Mouse (Mus musculus) monocyte, adult 5-6 weeks (primary cell): ENCODE results near the gene Rapgef4. TPM values are rescaled to one million over a fixed set of nuclear protein-coding genes. Genes with fewer than 3 reads are reported as not detected.
"Not testable (repeated sequence)": the region's sequence is repeated elsewhere in the genome, so short reads cannot be mapped to it uniquely, and the experiment has no call there.

ENCODE experiments used
- ATAC-seq: fragments of 153-309, 156-312 bp; replicated peaks from 2 replicates; pipeline ENCODE4 v1.8.0; 2017; ENCODE audit warnings: mild to moderate bottlenecking; ENCODE audit not compliant: low TSS enrichment, insufficient number of reproducible peaks, severe bottlenecking, poor library complexity, low FRiP score
- total RNA-seq: library from RNA; stranded (forward); fragments of 200-1000, 200-491, 200-594 nt; gene quantifications from 3 replicates; pipeline ENCODE4 v1.2.3, GENCODE M21; 2017

The Rapgef4 gene
- total RNA-seq, 1 experiment from 2014 or later: 2.1 TPM

DNA sequence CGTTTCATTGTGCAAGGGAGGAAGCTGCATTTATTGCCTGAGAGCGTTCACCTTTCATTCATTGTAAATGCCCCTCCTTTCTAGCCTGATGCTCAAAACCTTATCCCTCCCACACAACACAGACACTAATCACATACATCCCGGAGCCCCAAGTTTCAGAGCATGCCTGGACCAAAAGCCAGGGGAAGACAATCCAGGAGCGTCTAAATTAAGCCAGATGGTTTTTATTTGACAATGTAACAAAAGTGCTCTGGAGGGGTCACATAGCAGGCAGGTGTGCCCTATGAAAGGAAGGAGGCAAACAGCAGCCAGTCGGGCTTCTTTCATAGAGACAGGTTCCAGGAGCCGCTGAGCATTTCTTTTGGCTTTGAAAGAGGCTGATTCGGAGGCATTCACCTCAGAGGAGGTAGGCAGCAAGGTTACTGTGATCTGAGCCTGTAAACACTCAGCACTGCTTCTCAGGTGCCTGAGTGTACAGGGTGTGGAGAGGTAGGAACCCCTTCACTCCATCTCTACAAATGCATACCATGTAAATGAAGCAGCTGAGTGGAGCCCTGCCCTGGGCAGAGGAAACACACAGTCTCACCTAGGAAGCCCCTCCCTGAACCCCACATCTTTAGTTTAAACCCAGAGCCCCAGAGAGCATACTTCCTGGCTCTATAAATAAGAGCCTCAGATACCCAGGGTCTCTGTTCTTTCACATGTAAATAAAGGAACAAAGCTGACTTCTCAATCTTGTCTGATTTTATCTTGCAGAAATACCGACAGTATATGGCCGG is 155.6 kb downstream of the Rapgef4 start:
- ATAC-seq: no peak

- no peak for ATAC-seq
Observed at GRCm38 (mm10) chr2:72139863-72140845, 159.1 kb downstream of the Rapgef4 start.

DNA sequence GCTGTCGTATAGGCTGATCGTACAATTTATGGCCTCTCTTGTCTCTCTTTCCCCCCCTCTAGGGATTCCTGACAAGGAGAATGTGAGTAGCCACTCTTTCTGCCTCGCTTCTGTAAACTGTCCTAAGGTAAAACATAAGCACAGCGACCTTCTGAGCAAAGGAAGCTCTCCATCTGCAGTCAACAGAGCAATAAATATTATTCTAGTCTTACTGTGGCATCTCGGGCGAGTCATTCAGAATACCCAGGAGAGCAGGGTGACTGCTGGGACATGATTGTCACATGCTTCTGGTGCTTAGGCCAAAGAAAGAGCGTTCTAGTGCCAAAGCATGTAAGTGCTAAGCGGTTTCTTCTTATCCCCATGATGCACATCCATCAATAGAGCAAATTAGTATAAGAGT is 160.1 kb downstream of the Rapgef4 start:
- no peak for ATAC-seq

DNA sequence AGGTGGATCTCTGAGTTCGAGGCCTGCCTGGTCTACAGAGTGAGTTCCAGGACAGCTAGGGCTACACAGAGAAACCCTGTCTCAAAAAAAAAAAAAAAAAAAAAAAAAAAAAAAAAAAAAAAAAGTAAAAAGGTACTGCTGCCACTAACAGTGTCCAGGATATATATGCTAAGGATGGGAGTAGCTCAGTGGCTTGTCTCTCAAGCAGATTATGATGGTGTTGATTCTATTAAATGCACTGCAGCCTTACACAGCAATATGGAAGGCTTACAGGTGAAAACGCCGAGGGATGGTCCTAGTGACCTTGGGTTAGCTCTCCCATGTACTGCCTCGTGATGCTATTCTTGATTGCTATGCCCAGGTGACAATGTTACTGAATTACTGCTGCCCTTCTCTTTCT is 160.7 kb downstream of the Rapgef4 start:
- ATAC-seq: not testable (repeated sequence)

GRCm38 (mm10) chr2:72143413-72143812 is 162.4 kb downstream of the Rapgef4 start:
- no peak for ATAC-seq

DNA sequence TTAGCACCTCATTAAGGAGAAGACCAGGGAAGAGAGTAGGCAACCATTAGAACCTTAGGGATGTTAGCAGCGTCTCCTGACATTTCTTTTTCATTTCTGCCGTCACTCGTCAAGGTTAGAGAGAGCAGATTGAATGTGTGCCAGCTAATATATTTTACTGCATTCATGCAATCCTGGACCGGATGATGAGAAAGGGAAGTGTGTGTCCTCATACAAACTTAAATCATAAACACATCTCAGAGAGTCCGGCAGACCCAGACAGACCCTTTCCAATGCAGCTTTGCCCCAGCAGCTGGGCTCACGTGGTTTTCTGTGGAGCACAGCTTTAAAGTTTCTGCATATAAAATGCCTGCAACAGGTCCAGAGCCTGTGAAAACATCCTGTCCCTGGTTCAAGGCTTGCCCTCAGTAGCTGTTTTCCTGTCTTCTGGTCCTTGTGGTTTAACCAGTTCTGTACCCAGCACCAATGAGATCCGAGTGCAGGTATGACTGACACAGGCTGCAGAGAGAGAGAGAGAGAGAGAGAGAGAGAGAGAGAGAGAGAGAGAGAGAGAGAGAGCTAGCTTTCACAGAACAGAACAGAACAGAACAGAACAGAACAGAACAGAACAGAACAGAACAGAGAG is 163.6 kb downstream of the Rapgef4 start:
- ATAC-seq: no peak

DNA sequence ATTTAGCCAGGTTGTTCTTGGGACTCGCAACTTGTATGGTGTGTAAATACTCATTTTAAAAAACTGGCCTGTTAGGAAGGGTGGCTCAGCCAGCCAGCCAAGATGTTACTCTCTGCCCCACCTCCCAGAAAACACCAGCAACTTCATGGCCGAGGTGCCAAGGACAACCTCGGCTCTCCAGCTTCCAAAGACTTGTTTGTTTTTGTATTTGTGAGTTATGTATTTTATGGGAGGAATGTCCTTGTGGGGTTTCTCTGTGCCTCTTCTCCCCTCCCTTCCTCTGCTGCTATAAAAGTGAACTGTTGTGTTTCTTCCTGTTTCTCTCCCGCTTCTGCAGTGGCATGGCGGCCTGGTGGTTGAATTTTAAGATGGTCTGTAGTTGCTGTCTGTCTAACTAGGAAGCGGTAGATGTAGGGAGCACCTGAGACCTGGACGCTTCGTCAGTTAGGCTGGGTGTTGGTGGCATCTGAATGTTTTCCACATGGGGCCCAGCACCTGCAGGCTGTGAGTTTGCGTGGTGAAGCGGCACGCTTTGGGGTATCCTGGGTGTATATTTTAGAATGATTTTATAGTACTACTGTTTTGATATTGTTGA is 164.3 kb downstream of the Rapgef4 start:
- ATAC-seq: no peak

DNA sequence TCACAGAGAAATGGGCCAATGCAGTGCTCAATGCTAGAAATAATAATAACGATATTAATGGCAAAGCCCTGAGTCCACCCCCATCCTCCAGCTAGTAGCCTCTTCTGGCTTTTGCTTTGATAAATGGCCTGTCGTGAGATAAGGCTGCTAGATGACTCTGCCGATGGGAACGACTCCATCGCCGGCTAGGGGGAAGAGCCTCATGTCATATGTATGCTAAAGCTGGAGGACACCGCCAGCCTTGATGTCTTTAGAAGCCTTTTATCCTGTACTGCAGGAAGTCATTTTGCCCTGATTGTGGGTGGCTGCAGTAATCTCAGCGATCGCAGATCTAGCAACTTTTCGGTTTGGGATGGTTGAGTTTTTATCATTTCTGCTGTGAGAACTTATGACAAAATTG is 165.0 kb downstream of the Rapgef4 start:
- no peak for ATAC-seq

DNA sequence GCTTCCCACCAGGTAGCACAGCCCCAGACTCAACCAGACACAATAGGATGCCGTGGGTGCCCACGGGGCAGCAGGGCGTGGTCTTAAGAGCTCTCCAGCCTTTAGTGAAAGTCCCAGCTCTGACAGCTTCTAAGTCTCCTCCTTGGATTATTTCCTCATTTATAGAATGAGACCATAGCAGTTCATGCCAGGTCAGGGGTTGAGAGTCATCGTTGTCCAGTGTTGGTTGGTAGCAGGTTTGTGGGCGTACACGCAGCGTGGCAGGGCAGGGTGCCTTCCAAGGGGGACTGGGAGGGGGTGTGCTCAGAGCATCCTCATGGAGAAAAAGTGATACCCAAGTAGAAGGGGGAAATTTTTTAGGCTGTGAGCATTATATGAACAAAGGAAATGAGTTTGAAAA is 166.2 kb downstream of the Rapgef4 start:
- no peak for ATAC-seq

DNA sequence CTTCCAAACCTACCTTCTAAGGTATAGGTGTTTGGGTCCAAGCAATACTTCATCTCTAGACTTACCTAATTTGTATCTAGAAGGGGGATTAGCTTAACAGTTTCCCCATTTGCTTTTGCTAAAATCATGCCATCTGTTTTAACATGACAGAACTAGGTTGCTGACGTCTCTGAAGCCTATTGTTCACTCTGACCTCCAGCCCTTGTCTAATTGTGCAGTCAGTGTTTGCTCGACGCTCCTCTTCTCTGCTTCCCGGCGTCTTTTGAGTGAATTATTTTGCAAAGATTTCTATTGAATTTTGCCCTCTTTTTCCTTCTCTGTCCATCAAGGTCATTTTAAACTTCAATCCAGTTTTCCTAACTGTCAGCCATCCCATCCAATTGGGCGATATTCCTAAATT is 166.7 kb downstream of the Rapgef4 start:
- ATAC-seq: no peak

- no peak for ATAC-seq
Observed at GRCm38 (mm10) chr2:72148647-72149046, 167.6 kb downstream of the Rapgef4 start.

DNA sequence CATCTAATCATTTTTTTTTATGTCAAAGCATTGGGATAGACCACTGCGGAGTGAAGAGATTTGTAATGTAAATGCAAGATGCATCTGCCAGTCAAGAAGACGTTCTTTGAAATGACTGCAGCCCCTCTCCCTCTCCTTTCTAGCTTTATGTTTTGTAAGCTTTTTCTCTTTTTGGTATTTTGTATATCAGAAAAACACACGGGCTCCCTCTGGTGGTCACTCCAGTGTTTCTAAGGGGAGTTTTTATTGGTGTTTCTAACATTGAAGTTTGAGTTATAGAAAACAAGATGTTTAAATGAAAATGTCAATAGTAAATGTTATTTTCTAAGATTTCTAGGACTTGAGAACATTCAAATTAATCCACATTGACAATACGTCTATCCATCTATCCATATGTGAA is 168.0 kb downstream of the Rapgef4 start:
- ATAC-seq: no peak

DNA sequence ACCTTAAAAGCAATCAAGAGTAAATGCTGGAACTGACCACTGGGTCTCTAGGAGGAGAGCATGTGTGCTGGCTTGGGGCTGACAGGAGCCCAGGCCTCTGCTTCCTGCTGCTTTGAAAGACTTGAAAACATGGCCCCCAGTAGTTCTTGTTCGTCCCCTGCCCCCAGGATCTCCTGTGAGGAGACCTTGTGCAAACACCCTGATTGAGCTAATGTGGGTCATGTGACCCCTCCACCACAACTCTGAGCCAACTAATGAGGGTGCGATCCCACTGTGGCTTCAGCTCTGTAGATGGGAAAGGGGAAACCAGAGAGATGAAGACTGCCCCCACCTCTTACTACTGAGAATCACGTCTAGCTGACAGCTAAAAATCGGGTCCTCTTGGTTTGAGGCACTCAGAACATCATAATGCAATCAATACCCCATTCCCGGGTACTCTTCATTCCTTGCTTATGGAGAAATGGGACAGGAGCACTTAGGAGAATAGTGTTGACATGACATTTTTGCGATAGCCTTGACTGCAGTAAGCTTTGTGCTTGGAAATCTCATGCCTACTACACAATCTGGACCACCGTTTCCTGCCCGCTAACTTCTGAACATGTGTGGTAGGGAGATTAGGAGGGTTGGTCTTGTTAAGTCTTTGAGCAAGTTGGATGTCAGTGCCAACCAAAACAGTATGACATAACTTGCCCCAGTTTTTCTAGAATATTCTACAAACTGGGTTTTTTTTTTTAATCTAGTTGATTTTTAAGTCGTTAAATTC is 170.9 kb downstream of the Rapgef4 start:
- no peak for ATAC-seq

DNA sequence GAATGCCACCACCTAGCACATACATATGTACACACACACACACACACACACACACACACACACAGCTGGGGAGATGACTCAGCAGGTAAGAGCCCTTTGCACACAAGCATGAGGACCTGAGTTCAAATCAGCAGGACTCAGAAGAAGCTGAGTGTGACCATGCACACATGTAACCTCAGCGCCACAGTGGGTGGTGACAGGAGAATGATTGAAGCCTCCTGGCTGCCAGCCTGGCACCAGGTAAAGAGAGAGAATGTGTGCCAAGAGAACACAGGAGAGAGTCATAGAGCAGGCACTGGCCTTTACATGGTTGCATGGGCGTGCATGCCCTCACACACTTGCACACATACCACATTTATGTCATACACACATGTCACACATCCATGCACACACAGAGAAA is 171.7 kb downstream of the Rapgef4 start:
- ATAC-seq: no peak

GRCm38 (mm10) chr2:72153851-72154250 is 172.8 kb downstream of the Rapgef4 start:
- no peak for ATAC-seq

- no peak for ATAC-seq
Observed at GRCm38 (mm10) chr2:72155102-72155773, 174.2 kb downstream of the Rapgef4 start.

DNA sequence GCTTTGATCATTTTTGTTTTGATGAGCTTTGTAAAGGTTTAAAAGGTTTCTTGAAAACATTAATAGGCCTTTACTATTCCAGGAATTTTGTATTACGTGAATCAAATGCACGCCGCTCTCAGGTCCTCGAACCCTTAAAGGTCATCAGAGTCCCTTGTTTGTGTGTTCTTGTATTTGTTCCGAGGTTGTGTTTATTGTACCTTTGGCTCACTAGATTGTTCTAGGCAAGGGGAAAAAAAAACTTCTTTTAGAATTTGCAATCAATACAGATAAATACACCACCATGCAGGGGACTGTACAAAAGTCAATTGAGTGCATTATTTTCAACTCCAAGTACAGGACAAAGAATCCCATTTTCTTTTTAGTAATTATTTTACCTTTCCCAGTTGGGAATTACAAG is 175.4 kb downstream of the Rapgef4 start:
- ATAC-seq: no peak

DNA sequence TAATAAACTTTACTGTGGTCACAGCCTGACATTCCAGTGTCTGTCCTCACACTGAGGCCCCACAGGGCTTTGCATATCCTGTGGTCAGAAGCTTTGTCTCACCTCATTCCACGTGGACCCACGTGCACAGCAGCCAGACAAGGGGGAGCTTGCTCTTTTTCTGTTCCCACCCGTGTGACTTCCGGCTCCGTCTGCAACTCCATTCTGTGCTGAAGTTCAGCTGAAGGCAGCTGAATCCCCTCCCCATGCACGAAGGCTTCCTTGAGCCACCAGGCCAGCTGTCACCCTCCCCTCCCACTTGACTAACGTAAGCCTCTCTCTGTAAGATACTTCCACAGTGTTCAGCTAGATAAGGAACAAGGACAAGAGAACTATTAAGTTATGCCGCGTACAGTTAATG is 176.5 kb downstream of the Rapgef4 start:
- ATAC-seq: no peak; the same call in 1 of the 2 replicates
